Mouse (Mus musculus) right cerebral cortex, postnatal 36 days (tissue): Measurements from ENCODE around the gene Ubl3.

Experiments
- DNase-seq, 2 experiments: peaks; one replicate each; pipeline ENCODE4 v3.0.0; 2022; ENCODE audit warnings: low spot score in 2 of 2, mixed read lengths in 1 of 2

Gene Ubl3

GRCm38 (mm10) chr5:148481745-148482144 lies 70.8 kb downstream of the Ubl3 start:
- no peak for DNase-seq

GRCm38 (mm10) chr5:148474346-148474745 lies 78.2 kb downstream of the Ubl3 start:
- no peak for DNase-seq

DNA sequence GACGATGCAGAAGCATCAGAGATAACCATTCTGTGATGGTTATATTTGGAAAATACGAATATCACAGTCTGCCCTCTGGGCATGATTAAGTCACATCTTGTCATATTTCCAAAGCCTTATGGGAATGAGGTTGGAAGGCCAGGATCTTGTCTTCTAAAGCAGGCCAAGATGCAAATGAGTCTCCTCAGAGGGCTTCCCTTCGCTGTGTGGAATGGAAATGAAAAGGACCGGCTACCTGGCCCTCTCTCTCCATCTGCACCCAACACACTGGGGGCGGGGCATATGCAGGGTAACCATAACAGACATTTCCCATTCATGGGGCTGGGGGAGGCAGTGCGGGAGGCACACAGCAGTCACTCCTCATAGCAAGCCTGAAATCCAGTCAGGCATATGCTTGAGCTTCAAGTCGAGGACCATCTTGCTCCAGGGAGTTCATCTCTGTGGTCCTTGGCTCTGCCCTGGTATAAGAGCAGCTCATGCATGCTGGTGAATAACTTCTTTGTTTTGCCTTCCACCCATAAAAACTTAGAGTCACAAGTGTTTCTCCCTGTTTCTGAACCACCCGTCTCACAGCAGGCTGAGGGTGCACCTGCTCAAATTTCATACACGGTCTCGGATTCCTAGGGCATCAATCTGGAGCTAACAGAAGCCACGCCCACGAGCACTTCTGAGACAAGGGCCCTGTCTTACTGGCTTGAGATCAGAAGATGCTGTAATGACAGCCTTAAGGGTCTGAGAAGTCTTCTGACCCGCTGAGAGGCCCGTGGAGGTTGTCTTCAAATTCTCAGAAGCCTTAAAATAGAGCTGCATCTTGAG lies 83.8 kb downstream of the Ubl3 start:
- no peak for DNase-seq

DNA sequence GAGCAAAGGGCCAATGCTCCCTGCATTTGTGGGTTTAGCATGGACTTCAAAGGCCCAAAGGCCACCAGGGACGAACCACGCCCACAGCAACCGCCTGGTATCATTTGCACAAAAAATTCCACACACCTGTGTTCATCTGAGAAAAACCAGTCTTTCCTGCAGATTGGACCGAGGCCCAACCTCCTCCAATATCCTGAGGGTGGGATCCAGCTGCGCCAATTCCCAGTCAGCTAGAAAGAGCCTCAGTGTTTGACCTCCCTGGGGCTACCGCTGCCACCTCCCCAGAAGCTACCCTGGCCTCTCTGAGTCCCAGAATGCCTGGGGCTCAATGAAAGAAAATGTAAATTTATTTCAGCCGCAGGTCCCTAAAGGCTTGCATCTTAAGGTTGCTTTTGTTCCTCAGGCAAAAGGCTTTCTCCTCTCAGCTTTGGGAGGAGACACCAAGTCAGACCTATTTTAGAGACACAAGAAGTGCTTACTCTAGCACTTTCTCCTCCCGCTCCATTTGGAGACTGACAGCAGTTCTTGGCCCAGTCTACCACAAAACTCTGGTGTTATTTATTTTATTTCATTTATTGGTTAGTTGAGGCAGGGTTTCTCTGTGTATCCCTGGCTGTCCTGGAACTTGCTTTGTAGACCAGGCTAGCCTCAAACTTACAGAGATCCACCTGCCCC lies 85.5 kb downstream of the Ubl3 start:
- DNase-seq, result no peak

GRCm38 (mm10) chr5:148466116-148466515 lies 86.5 kb downstream of the Ubl3 start:
- DNase-seq, result no peak

- DNase-seq, result no peak
Observed at GRCm38 (mm10) chr5:148465091-148465490, 87.5 kb downstream of the Ubl3 start.

- DNase-seq, result no peak
Observed at GRCm38 (mm10) chr5:148464489-148464888, 88.1 kb downstream of the Ubl3 start.

DNA sequence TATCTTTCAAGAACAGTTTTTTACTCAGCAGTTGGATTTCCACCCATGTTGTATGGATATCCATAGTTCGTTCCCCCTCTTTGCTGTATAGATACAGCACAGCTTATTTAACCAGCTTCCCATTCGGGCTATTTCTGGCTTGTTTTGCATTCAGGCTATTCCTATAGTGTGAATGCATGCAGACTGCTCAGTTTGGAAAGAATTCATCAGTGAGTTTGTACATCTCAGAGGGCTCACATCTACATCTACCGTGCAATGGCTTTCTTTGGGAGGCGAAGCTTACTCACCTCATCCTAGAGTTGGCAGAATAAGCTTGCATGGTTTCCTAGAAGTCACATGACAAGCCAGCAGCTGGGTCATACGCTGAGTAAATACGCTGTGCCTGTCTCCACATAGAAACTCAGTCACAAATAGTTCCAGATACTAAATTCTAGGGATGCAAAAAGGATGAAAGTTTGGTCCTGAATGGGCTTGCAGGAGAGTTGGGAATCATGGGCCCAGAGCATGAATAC lies 88.8 kb downstream of the Ubl3 start:
- DNase-seq, result peak; percentile 13 to 21
